Mouse (Mus musculus): ENCODE data around the gene Pik3c2b. TPM values are rescaled to one million over a fixed set of nuclear protein-coding genes. Genes with fewer than 3 reads are reported as not detected.

The Pik3c2b gene
- polyA plus RNA-seq, 1 experiment = 38.2 TPM

GRCm38 (mm10) chr1:133083003-133083546, 37.6 kb downstream of the Pik3c2b start:
- WGBS = 92% methylated on average over 5 of the region's 5 CpGs
- Histone ChIP-seq H3K27ac (ENCODE audit: insufficient read depth, low read depth, low read length) (no peak overlapping the region), H3K4me1 (ENCODE audit: control insufficient read depth, insufficient read depth, low read length) (peaks cover 2% of the 10 kb centered on the region; the same call in 1 of the 2 replicates), H3K4me3 (ENCODE audit: insufficient read depth, low read depth, low read length) (no peak overlapping the region)
- no peak for TF ChIP-seq CTCF (IDR thresholded peaks at IDR 0.05; ENCODE audit: insufficient read depth, low read depth, low read length)
- TF ChIP-seq POLR2A (IDR thresholded peaks at IDR 0.05; ENCODE audit: insufficient read depth, low read depth, low read length) = no peak

GRCm38 (mm10) chr1:133083942-133084625, 38.6 kb downstream of the Pik3c2b start:
- TF ChIP-seq CTCF (IDR thresholded peaks at IDR 0.05; ENCODE audit: insufficient read depth, low read depth, low read length) (no peak), POLR2A (IDR thresholded peaks at IDR 0.05; ENCODE audit: insufficient read depth, low read depth, low read length) (no peak)
- no peak overlapping the region for H3K27ac ChIP-seq (ENCODE audit: insufficient read depth, low read depth, low read length)
- WGBS = 78% methylated on average over 11 of the region's 11 CpGs
- peaks cover 2% of the 10 kb centered on the region; the same call in 1 of the 2 replicates for H3K4me1 ChIP-seq (ENCODE audit: control insufficient read depth, insufficient read depth, low read length)
- H3K4me3 ChIP-seq (ENCODE audit: insufficient read depth, low read depth, low read length) = no peak overlapping the region

GRCm38 (mm10) chr1:133084708-133085416, 39.4 kb downstream of the Pik3c2b start:
- WGBS = 85% methylated on average over 14 of the region's 14 CpGs
- TF ChIP-seq CTCF (IDR thresholded peaks at IDR 0.05; ENCODE audit: insufficient read depth, low read depth, low read length) (no peak), POLR2A (IDR thresholded peaks at IDR 0.05; ENCODE audit: insufficient read depth, low read depth, low read length) (no peak)
- no peak overlapping the region for H3K4me3 ChIP-seq (ENCODE audit: insufficient read depth, low read depth, low read length)
- H3K27ac ChIP-seq (ENCODE audit: insufficient read depth, low read depth, low read length) = no peak overlapping the region
- H3K4me1 ChIP-seq (ENCODE audit: control insufficient read depth, insufficient read depth, low read length) = peaks cover 2% of the 10 kb centered on the region; the same call in 1 of the 2 replicates

GRCm38 (mm10) chr1:133085417-133085742, 39.9 kb downstream of the Pik3c2b start:
- 90% methylated on average over 8 of the region's 8 CpGs for WGBS
- H3K27ac ChIP-seq (ENCODE audit: insufficient read depth, low read depth, low read length) = no peak overlapping the region
- TF ChIP-seq CTCF (IDR thresholded peaks at IDR 0.05; ENCODE audit: insufficient read depth, low read depth, low read length) = no peak
- TF ChIP-seq POLR2A (IDR thresholded peaks at IDR 0.05; ENCODE audit: insufficient read depth, low read depth, low read length) = no peak
- H3K4me1 ChIP-seq (ENCODE audit: control insufficient read depth, insufficient read depth, low read length) = peaks cover 2% of the 10 kb centered on the region; the same call in 1 of the 2 replicates
- H3K4me3 ChIP-seq (ENCODE audit: insufficient read depth, low read depth, low read length) = no peak overlapping the region

- 96% methylated on average over 10 of the region's 10 CpGs for WGBS
- Histone ChIP-seq H3K4me3 (ENCODE audit: insufficient read depth, low read depth, low read length) (no peak overlapping the region), H3K27ac (ENCODE audit: insufficient read depth, low read depth, low read length) (no peak overlapping the region), H3K4me1 (ENCODE audit: control insufficient read depth, insufficient read depth, low read length) (peaks cover 2% of the 10 kb centered on the region; the same call in 1 of the 2 replicates)
- TF ChIP-seq CTCF (IDR thresholded peaks at IDR 0.05; ENCODE audit: insufficient read depth, low read depth, low read length) (no peak), POLR2A (IDR thresholded peaks at IDR 0.05; ENCODE audit: insufficient read depth, low read depth, low read length) (no peak)
Measured at GRCm38 (mm10) chr1:133086804-133087203, 41.3 kb downstream of the Pik3c2b start.

DNA sequence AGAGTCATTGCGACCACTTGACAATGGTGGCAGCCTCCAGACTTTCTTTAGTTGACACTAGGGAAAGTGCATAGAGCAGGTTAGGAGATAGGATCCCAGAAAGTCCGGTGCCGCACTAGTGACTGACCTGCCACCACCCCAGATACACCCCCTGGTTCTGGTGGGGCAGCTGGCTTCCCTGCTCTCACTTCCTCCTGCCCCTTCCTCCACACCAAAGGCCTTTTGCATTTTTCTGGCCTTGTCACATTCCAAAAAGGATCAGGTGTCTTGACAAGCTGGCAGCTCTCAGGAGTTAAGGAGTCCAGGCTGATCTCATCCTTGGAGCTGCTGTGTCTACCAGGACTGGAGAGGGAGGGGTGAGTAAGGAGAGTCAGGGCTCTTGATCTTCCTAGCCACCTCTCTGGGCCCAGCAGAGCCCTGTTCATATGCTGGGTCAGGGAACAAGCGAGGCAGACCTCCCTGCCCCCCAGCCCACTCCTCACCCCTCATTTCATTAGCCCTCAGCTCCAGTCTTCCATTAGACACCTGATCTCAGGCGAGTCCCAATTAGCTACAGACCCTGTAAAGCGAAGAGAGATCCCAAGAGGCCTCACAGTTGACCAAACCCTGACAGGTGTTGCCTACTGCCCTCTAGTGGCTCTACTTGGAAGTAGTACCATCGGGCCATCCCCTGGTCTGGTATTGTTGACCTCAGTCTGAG, 41.9 kb downstream of the Pik3c2b start:
- Histone ChIP-seq H3K4me1 (ENCODE audit: control insufficient read depth, insufficient read depth, low read length) (peaks cover 2% of the 10 kb centered on the region; the same call in 1 of the 2 replicates), H3K4me3 (ENCODE audit: insufficient read depth, low read depth, low read length) (no peak overlapping the region), H3K27ac (ENCODE audit: insufficient read depth, low read depth, low read length) (no peak overlapping the region)
- TF ChIP-seq CTCF (IDR thresholded peaks at IDR 0.05; ENCODE audit: insufficient read depth, low read depth, low read length) (no peak), POLR2A (IDR thresholded peaks at IDR 0.05; ENCODE audit: insufficient read depth, low read depth, low read length) (no peak)
- WGBS = 55% methylated on average over 7 of the region's 7 CpGs

- TF ChIP-seq POLR2A (IDR thresholded peaks at IDR 0.05; ENCODE audit: insufficient read depth, low read depth, low read length) (no peak), CTCF (IDR thresholded peaks at IDR 0.05; ENCODE audit: insufficient read depth, low read depth, low read length) (no peak)
- H3K4me3 ChIP-seq (ENCODE audit: insufficient read depth, low read depth, low read length) = no peak overlapping the region
- H3K4me1 ChIP-seq (ENCODE audit: control insufficient read depth, insufficient read depth, low read length) = peaks cover 2% of the 10 kb centered on the region; the same call in 1 of the 2 replicates
- H3K27ac ChIP-seq (ENCODE audit: insufficient read depth, low read depth, low read length) = no peak overlapping the region
- 84% methylated on average over 10 of the region's 10 CpGs for WGBS
Measured at GRCm38 (mm10) chr1:133088196-133088595, 42.7 kb downstream of the Pik3c2b start.

DNA sequence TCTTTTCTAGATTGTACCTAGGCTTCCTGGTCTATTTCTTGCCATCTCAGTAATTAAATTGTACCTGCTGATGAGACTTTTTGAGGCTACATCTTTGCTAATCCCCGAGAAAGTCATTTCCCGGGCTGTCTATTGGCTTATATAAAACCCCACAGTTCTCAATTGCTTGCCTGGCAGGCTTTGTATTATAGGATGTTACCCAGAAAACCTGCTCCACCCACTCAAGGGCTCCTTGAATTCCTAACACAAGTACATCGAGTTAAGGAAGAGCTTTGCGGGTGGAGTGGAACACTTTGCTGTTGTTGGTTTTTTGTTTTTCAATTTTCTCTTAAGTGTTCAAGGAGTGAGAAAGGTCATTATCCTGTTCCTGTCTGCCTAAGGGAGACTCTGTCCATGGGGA, 43.9 kb downstream of the Pik3c2b start:
- TF ChIP-seq POLR2A (IDR thresholded peaks at IDR 0.05; ENCODE audit: insufficient read depth, low read depth, low read length) (no peak), CTCF (IDR thresholded peaks at IDR 0.05; ENCODE audit: insufficient read depth, low read depth, low read length) (no peak)
- no peak overlapping the region for H3K4me3 ChIP-seq (ENCODE audit: insufficient read depth, low read depth, low read length)
- WGBS = 66% methylated on average over 4 of the region's 4 CpGs
- H3K27ac ChIP-seq (ENCODE audit: insufficient read depth, low read depth, low read length) = no peak overlapping the region
- peaks cover 2% of the 10 kb centered on the region; the same call in 1 of the 2 replicates for H3K4me1 ChIP-seq (ENCODE audit: control insufficient read depth, insufficient read depth, low read length)

Measured in olfactory bulb, adult 2 months (tissue).